Mouse (Mus musculus): ENCODE data around the gene Bcat1. TPM values are rescaled to one million over a fixed set of nuclear protein-coding genes. Genes with fewer than 3 reads are reported as not detected.

Gene Bcat1
- total and polyA plus RNA-seq, 3 experiments: 0.11 TPM; not detected in 2

- DNase-seq (ENCODE audit: low spot score) (no peak), ATAC-seq (ENCODE audit: extremely low read depth, insufficient number of reproducible peaks, low FRiP score, poor library complexity, severe bottlenecking) (no peak)
- no peaks in the 10 kb centered on the region for H3K4me1 ChIP-seq (ENCODE audit: insufficient read depth, low read depth, low read length)
- H3K27me3 ChIP-seq (ENCODE audit: insufficient read depth, low read length): no peaks in the 10 kb centered on the region
- H3K36me3 ChIP-seq (replicated peaks): no peaks in the 10 kb centered on the region
- H3K4me3 ChIP-seq (ENCODE audit: low read depth, low read length): no peak overlapping the region
- H3K9me3 ChIP-seq (replicated peaks): peaks cover 55% of the 10 kb centered on the region
- TF ChIP-seq GATA1 (IDR thresholded peaks at IDR 0.05; ENCODE audit: borderline replicate concordance, low read length): no peak
- no peak for TF ChIP-seq CTCF (IDR thresholded peaks at IDR 0.05; ENCODE audit: low read depth, low read length)
- no peak for TF ChIP-seq TAL1 (conservative IDR thresholded peaks at IDR 0.05; ENCODE audit: low read depth, low read length)
- TF ChIP-seq GATA2 (IDR thresholded peaks at IDR 0.05; ENCODE audit: borderline replicate concordance, low read depth, low read length): no peak
Observed at GRCm38 (mm10) chr6:145114561-145114960, 38.6 kb upstream of the Bcat1 start.

GRCm38 (mm10) chr6:145112865-145113264 lies 36.9 kb upstream of the Bcat1 start:
- no peak for ATAC-seq (ENCODE audit: extremely low read depth, insufficient number of reproducible peaks, low FRiP score, poor library complexity, severe bottlenecking)
- TF ChIP-seq GATA2 (IDR thresholded peaks at IDR 0.05; ENCODE audit: borderline replicate concordance, low read depth, low read length): no peak
- TF ChIP-seq TAL1 (conservative IDR thresholded peaks at IDR 0.05; ENCODE audit: low read depth, low read length): no peak
- TF ChIP-seq CTCF (IDR thresholded peaks at IDR 0.05; ENCODE audit: low read depth, low read length): no peak
- no peak for TF ChIP-seq GATA1 (IDR thresholded peaks at IDR 0.05; ENCODE audit: borderline replicate concordance, low read length)
- no peak for TF ChIP-seq POLR2AphosphoS5 (IDR thresholded peaks at IDR 0.05; ENCODE audit: insufficient replicate concordance, low read depth, low read length)
- Histone ChIP-seq H3K27me3 (ENCODE audit: insufficient read depth, low read length) (no peaks in the 10 kb centered on the region), H3K4me3 (ENCODE audit: low read depth, low read length) (no peak overlapping the region), H3K4me1 (ENCODE audit: insufficient read depth, low read depth, low read length) (no peaks in the 10 kb centered on the region), H3K9me3 (replicated peaks) (peaks cover 59% of the 10 kb centered on the region), H3K36me3 (replicated peaks) (no peaks in the 10 kb centered on the region)
- DNase-seq (ENCODE audit: low spot score): no peak

GRCm38 (mm10) chr6:145110786-145111185 lies 34.8 kb upstream of the Bcat1 start:
- TF ChIP-seq CTCF (IDR thresholded peaks at IDR 0.05; ENCODE audit: low read depth, low read length) (no peak), GATA1 (IDR thresholded peaks at IDR 0.05; ENCODE audit: borderline replicate concordance, low read length) (no peak), POLR2AphosphoS5 (IDR thresholded peaks at IDR 0.05; ENCODE audit: insufficient replicate concordance, low read depth, low read length) (no peak), TAL1 (conservative IDR thresholded peaks at IDR 0.05; ENCODE audit: low read depth, low read length) (no peak), GATA2 (IDR thresholded peaks at IDR 0.05; ENCODE audit: borderline replicate concordance, low read depth, low read length) (no peak)
- Histone ChIP-seq H3K9me3 (replicated peaks) (peaks cover 60% of the 10 kb centered on the region), H3K36me3 (replicated peaks) (no peaks in the 10 kb centered on the region), H3K4me3 (ENCODE audit: low read depth, low read length) (no peak overlapping the region), H3K4me1 (ENCODE audit: insufficient read depth, low read depth, low read length) (no peaks in the 10 kb centered on the region), H3K27me3 (ENCODE audit: insufficient read depth, low read length) (no peaks in the 10 kb centered on the region)
- DNase-seq (ENCODE audit: low spot score) (no peak), ATAC-seq (ENCODE audit: extremely low read depth, insufficient number of reproducible peaks, low FRiP score, poor library complexity, severe bottlenecking) (no peak)

GRCm38 (mm10) chr6:145106163-145106842 lies 30.3 kb upstream of the Bcat1 start:
- ATAC-seq (ENCODE audit: extremely low read depth, insufficient number of reproducible peaks, low FRiP score, poor library complexity, severe bottlenecking): no peak

GRCm38 (mm10) chr6:145105439-145105838 lies 29.5 kb upstream of the Bcat1 start:
- Histone ChIP-seq H3K4me3 (ENCODE audit: low read depth, low read length) (no peak overlapping the region), H3K27me3 (ENCODE audit: insufficient read depth, low read length) (no peaks in the 10 kb centered on the region), H3K9me3 (replicated peaks) (peaks cover 50% of the 10 kb centered on the region), H3K4me1 (ENCODE audit: insufficient read depth, low read depth, low read length) (no peaks in the 10 kb centered on the region), H3K36me3 (replicated peaks) (no peaks in the 10 kb centered on the region)
- TF ChIP-seq GATA2 (IDR thresholded peaks at IDR 0.05; ENCODE audit: borderline replicate concordance, low read depth, low read length): no peak
- no peak for TF ChIP-seq CTCF (IDR thresholded peaks at IDR 0.05; ENCODE audit: low read depth, low read length)
- TF ChIP-seq TAL1 (conservative IDR thresholded peaks at IDR 0.05; ENCODE audit: low read depth, low read length): no peak
- no peak for TF ChIP-seq POLR2AphosphoS5 (IDR thresholded peaks at IDR 0.05; ENCODE audit: insufficient replicate concordance, low read depth, low read length)
- TF ChIP-seq GATA1 (IDR thresholded peaks at IDR 0.05; ENCODE audit: borderline replicate concordance, low read length): no peak
- no peak for ATAC-seq (ENCODE audit: extremely low read depth, insufficient number of reproducible peaks, low FRiP score, poor library complexity, severe bottlenecking)
- DNase-seq (ENCODE audit: low spot score): no peak

More at GRCm38 (mm10) chr6:145106163-145106842, 30.3 kb upstream of the Bcat1 start:
- TF ChIP-seq CTCF (IDR thresholded peaks at IDR 0.05; ENCODE audit: low read depth, low read length) (no peak), POLR2AphosphoS5 (IDR thresholded peaks at IDR 0.05; ENCODE audit: insufficient replicate concordance, low read depth, low read length) (no peak), GATA1 (IDR thresholded peaks at IDR 0.05; ENCODE audit: borderline replicate concordance, low read length) (no peak), GATA2 (IDR thresholded peaks at IDR 0.05; ENCODE audit: borderline replicate concordance, low read depth, low read length) (no peak), TAL1 (conservative IDR thresholded peaks at IDR 0.05; ENCODE audit: low read depth, low read length) (no peak)
- no peaks in the 10 kb centered on the region for H3K36me3 ChIP-seq (replicated peaks)
- no peaks in the 10 kb centered on the region for H3K4me1 ChIP-seq (ENCODE audit: insufficient read depth, low read depth, low read length)
- no peaks in the 10 kb centered on the region for H3K27me3 ChIP-seq (ENCODE audit: insufficient read depth, low read length)
- no peak for DNase-seq (ENCODE audit: low spot score)
- H3K4me3 ChIP-seq (ENCODE audit: low read depth, low read length): no peak overlapping the region
- H3K9me3 ChIP-seq (replicated peaks): peaks cover 51% of the 10 kb centered on the region

GRCm38 (mm10) chr6:145104241-145104939 lies 28.4 kb upstream of the Bcat1 start:
- H3K4me1 ChIP-seq (ENCODE audit: insufficient read depth, low read depth, low read length): no peaks in the 10 kb centered on the region
- no peaks in the 10 kb centered on the region for H3K36me3 ChIP-seq (replicated peaks)
- DNase-seq (ENCODE audit: low spot score) (no peak), ATAC-seq (ENCODE audit: extremely low read depth, insufficient number of reproducible peaks, low FRiP score, poor library complexity, severe bottlenecking) (no peak)
- no peak overlapping the region for H3K4me3 ChIP-seq (ENCODE audit: low read depth, low read length)
- peaks cover 42% of the 10 kb centered on the region for H3K9me3 ChIP-seq (replicated peaks)
- no peaks in the 10 kb centered on the region for H3K27me3 ChIP-seq (ENCODE audit: insufficient read depth, low read length)
- TF ChIP-seq TAL1 (conservative IDR thresholded peaks at IDR 0.05; ENCODE audit: low read depth, low read length) (no peak), GATA1 (IDR thresholded peaks at IDR 0.05; ENCODE audit: borderline replicate concordance, low read length) (no peak), POLR2AphosphoS5 (IDR thresholded peaks at IDR 0.05; ENCODE audit: insufficient replicate concordance, low read depth, low read length) (no peak), CTCF (IDR thresholded peaks at IDR 0.05; ENCODE audit: low read depth, low read length) (no peak), GATA2 (IDR thresholded peaks at IDR 0.05; ENCODE audit: borderline replicate concordance, low read depth, low read length) (no peak)

All from G1E (cell line).